Mouse (Mus musculus) frontal cortex, postnatal 14 days (tissue): Measurements from ENCODE around the gene Cybrd1.

ENCODE experiments used
- DNase-seq, 2 experiments: peaks; one replicate each; pipeline ENCODE4 v3.0.0; 2022; ENCODE audit warnings: low spot score in 2 of 2

The Cybrd1 gene

DNA sequence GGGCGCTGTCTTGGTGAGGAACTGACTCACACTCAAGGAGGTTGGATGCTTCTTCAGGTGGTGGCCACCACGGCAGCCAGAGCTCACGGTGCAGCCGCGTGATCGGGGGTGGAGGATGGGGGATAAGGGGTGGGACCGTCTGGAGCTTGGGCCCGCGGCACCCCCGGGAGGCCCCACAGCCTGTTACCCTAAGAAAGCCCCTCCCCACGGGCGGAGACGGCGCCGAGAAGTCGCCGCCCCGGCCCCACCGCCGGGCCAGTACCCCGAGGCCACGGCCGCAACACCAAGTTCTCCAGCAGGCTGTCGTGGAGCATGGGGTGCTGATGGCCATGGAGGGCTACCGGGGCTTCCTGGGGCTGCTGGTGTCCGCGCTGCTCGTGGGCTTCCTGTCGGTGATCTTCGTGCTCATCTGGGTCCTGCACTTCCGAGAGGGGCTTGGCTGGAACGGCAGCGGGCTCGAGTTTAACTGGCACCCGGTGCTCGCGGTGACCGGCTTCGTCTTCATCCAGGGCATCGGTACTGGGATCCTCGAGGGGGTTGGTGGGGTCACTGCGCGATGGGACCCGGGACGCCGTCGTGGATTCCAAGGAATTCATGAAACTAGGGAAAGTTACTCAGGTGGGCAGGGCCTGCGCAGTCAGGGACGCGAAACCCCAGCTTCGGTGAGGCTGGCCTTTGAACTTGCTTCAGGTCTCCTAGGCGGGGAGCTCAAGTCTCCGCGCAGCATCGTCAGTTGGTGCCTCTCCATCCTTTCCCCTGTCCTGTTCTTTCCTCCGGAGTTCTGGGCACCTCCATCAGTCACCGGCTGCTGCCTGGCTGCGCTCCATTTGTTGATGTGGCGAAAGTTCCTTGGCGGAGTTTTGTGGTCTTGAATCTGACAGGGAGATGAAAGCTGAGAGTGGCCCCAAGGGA is at the start of gene Cybrd1:
Gene Cybrd1, plus strand, starts transcription at position 127 of the 912 bp plus-strand sequence.
- DNase-seq, result no peak

DNA sequence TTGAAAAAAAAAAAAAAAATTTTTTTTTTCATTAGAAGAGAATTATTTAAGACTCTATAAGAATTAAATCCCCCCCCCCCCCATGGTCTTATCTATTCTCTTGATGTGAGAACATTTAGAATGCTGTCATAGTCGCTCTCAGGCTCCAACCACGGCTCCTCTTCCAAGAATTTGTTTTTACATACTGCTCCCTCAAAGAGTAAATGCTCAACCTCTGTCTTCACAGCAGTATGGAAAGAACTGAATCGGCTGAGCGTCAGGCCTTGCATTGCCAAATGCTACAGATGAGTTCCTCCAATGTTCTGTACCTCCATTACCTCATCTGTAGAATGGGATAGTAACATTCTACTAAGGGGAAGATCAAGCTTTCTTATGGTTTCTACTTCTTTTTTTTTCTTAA is 46.1 kb upstream of the Cybrd1 start:
- no peak for DNase-seq

DNA sequence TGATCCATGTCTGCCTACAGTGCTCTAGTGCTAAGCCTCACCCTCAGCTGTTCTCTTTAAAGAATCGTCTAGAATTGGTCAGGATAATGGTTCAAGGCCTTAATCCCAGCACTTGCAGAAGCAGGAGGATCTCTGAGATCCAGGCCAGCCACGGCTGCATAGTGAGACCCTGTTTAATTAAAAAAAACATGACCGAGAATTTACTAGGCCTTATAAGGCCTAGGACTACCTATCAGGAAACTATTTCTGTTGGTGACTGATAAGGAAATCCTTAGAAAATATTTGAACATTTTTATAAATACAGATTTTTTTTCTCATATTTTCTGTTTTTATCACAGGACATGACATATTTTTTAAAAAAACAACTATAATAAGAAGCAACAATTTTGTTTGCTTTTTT is 44.4 kb upstream of the Cybrd1 start:
- no peak for DNase-seq

DNA sequence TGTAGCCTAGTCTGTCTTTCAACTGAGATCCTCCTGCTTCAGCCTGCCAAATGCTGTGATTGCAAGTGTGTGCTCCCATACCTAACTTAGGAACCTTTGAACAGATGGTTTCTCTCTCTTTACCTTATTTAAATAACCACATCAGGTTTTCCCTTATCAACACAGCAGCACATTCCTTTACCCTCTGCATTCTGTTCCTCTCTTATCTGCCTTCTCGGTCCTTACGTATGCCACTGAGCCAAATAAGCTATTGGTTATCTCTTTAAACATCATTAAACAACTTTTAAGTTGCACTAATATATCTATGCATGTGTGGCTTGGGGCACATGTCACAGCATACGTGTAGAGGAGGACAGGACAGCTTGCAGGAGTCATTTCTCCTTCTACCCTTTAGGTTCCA is 43.9 kb upstream of the Cybrd1 start:
- DNase-seq, result no peak

DNA sequence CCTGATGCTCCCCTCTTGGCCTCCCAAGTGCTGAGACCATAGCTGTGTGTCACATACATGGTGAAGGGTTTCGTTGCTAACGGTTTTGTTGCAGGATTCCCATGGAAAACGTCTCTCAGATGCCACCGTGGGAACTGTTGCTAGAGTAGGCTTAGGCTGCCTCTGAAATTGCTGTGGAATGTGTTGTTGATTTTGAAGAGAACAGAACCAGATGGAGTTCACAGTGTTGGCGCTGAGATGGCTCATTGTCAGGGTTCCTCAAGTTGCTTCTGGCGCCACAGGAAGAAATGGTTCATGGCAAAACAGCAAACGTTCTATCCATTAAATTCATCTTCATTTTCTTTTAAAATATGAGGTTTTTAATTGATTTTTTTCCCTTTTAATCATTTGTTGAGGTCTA is 35.3 kb upstream of the Cybrd1 start:
- DNase-seq, result no peak

DNA sequence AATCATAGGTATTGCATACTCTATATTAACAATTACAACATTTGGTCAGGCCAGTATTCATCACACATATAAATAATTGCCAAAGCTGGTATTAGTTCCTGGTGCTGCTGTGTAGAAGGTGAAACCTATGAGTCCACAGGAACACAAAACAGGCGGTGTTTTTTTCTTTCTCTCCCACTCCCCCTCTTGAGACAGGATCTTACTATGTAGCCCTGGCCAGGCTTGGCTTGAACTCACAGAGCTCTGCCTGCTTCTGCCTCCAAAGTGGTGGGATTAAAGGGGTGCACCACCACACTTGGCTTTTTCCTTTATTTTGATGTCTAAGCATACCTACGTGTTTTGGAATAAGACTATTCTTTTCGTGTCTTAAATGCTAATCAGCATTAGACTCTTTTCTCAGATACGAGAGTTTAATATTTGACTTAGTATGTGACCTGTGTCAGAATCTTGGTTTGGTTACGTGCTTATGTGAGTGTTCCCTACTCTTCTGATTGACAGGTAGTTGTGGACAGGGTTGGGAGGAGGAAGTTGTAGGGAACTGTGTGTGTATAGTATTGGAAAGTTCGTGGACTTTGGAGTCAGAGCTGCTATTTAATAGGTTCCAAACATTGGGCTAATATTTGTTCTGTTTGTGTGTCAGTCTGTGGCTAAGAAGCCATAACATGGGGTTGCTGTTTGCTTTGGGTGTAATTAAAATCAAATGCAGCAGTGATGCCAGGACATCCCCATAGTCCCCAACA is 34.1 kb upstream of the Cybrd1 start:
- no peak for DNase-seq

DNA sequence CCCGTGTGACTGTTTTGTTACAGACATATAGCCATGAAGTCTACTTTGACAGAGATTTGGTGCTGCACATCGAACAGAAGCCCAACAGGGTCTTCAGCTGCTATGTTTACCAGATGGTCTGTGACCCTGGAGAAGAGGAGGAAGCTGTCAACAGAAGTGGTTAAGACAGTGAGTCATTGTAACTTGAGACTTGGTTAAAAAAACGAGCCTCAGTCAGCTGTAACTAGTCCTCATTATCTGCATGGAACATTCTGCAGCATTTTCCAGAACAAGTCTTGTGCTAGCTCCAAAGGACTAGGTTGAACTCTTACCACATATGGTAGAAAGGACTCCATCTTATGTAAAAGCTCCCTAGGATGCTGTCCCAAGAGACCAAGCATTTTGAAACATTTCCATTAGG is 28.0 kb upstream of the Cybrd1 start:
- DNase-seq, result no peak

DNA sequence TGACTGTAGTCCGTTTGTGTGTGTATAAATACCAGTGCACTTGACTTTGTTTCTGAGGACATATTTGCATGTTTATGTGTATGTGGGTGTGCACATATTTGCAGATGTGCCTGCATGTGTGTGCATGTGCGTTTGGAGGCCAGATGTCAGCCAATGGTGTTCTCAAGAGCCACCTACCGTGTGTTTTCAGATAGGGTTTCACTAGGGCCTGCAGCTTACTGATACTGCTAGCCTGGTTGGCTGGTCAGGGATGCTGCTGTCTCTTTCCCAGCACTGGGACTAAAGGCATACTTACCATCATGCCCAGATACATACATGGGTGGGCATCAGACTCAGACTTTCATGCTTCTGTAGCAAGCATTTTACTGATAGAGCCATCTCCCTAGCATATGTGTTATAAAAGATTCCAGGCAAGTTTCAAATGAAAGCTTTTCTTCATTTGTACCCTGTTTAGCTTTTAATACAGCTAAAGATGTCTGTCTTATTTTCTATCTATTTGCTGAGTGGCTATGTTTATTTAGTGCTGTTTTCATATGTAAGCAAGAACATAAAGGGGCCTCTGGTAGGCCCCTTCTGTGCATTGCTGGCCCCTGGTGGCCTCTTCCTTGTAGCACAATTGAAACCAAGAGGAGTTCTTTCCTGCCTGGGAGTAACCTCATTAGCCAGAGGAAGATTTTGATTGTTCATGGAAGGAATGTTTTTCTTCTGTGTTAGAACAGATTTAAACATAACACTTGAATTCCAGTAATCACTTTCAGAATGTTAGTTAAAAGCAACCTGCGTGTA is 26.9 kb upstream of the Cybrd1 start:
- no peak for DNase-seq

DNA sequence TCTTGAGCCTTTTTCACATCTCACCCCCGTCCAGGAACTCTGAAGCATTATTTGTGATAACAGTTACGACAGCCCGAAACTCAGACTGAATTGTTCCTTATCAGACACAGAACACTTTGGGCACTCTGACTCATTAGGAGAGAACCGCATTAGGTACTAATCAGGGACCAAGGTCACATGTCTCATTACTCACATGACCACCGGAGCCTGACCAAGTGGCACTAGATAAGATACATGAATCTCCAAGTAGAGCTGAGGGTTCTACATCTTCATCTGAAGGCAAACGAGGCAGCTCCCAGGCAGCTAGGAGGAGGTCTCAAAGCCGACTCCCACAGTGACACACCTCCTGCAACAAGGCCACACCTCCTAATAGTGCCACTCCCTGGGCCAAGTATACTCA is 21.6 kb upstream of the Cybrd1 start:
- no peak for DNase-seq

DNA sequence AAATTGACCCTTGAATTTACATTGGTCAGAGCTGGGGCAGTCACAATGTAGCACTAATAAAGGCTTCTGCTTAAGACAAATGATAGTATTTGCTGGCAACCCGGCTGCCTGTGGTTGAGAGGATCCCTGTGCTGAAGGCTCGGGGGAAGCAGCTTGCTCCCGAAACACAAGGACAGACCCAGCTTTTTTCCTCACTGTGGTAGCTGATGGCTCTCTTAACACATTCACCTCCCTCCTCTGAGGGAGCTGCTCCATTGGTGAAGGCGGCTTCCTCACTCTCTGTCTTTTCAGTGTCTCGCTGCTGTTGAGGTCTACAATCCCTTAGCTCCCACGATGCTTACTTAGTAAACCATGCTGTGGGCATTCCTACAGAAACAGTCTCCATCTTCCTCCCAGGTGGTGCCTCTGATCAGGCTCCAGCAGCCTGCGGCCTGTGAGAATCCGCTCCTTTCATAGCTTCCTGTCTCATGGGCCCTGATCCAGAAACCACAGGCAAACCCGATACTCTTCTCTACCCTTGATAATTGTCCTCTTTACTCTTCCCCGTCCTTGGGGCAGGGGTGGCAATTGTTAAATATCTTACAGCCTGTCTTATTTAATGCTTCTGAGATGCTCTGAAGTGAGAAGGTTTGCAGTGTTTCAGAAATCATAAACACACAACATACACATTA is 15.0 kb upstream of the Cybrd1 start:
- no peak for DNase-seq

DNA sequence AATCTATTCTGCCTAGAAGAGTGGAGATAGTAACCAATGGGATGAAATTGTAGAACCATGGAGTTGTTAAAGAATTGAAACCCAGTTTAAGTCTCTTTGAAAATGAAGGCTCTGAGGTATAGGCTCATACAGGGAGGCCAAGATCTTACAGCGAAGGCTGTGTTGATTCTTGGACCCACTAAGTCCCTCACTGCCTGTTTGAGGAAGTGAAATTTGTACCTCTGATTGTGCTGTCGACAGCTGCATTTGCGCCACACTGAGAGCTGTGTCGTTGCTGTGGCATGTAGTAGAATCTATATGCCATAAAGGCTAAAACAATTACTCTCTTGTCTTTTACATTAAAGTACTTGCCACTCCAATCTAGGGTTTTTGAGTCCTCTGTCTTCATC is 14.4 kb upstream of the Cybrd1 start:
- no peak for DNase-seq

DNA sequence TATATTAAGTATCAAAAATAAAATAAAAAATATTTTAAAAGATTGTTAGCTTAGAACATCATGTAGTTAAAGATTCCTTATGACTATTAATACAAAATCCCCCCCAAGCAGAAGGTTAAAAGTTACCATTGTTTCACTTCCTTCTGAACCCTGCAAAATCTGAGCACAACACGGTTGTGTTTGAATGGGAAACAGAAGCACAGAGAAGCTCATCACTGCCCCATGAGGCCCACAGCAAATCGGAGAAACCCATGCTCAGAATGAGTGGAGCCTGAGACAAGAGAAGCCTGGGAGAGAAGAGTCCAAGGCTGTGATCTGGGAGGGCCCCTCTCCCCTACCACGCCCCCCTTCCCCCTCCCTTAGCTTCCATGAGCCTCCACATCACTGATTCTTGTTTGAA is 13.0 kb upstream of the Cybrd1 start:
- DNase-seq, result no peak

DNA sequence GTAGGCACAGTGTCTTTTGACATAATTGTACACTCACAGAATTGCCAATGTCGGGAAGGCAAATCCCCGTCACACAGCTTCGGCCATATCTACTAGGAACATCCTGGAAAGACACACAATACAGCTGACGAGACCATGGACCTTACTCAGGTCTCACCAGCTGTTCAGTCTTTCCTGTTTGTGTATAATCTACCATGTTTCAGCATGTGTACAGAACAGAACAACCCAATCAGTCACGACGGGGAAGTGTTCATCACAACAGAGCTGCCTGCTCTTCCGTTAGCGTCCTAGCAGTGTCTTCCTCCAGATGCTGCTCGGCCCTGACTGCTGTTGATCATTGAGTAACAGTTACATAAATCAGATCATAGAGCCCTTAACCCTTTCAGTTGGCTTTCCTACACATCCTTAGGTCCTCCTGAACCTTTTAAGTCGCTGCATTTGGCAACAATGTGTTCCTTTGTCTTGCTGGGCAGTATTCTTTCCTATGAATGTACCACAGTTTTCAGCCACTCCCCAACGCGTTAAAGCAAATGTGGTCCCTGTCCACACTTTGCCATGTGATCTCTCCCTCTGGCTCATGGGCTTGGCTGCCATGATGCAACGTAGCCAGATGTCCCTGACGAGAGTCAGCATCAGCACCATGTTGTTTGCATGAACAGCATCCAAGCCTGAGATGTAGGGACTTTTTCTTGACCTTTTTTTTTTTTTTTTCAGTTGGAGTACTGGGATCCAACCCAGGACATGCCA is 12.1 kb upstream of the Cybrd1 start:
- no peak for DNase-seq

DNA sequence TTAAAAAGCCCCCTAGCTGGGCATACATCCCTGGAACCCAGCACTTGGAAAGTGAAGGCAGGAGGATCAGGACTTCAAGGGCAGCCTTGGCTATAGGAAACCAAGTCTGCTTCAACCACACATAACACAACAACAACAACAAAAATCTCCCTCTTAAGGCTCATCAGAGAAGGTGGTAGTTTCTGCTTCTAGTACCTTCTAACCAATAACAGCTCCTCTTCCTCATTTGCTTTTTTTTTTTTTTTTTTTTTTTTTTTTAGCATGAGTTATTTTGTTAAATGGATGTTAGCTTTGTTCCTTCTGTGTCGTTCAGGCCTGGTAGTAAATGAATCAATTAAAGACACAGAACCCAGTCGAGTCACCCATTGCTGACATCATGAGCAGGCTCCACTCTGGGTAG is 10.5 kb upstream of the Cybrd1 start:
- no peak for DNase-seq

DNA sequence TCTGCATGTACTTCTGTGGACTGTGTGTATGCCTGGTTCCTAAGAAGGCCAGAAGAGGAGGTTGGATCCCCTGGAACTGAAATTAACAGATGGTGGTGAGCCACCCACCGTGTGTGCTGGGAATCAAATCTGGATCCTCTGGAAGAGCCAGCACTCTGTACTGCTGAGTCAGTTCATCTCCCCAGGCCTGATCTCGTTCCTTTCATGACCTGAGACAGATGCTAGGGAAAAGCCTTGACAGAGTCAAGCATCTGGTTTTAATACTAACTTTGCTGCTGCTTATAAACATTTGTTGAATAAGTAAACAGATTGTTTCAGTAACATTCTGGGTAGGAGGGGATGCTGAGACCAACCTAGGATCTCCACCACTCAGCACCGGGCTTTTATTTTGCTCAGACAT is 9.2 kb upstream of the Cybrd1 start:
- DNase-seq, result no peak

DNA sequence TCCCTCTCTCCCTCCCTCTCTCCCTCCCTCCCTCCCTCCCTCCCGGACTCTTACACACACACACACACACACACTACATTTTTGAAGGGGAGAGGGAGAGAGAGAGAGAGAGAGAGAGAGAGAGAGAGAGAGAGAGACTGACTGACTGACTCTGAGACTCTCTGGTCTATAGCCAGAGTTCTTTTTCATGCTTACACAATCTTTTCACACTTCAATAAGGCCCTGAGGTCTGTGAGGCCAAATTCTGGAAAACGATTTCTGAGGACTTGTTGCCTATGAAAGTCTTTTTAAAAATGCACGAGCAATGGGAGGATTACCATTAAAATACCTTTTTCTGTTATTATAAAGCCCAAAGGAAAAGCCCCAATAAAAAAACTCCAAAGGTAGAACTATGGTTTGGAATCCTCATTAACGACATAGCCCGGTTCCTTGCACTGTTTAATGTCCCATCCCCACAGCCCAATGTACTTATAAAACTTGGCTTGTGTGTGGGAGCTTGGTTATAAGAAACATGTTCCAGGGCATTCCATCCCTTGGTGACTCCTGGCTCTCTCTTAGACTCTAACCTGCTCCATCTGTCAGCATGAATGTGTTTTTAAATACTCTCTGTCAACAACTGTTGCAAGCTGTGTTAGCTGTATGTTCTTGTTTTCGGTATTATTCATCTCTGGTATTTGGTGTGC is 4.1 kb upstream of the Cybrd1 start:
- DNase-seq, result no peak

DNA sequence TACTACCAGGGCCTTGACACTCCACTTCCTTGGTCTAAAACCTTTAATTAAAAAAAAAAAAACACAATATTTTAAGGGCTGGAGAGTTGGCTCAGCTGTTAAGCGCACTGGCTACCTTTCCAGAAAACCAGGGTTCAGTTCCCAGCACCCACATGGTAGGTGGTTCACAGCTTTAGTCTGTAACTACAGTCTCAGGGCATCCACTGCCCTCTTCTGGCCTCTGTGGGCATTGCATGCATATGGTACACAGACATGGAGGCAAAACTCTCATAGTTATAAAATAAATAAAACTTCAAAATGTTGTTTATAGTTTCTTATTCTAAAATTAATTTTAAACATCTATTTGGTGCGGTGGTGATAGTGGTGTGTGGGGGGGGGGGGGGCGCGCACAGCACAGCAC is 1.6 kb upstream of the Cybrd1 start:
- no peak for DNase-seq

DNA sequence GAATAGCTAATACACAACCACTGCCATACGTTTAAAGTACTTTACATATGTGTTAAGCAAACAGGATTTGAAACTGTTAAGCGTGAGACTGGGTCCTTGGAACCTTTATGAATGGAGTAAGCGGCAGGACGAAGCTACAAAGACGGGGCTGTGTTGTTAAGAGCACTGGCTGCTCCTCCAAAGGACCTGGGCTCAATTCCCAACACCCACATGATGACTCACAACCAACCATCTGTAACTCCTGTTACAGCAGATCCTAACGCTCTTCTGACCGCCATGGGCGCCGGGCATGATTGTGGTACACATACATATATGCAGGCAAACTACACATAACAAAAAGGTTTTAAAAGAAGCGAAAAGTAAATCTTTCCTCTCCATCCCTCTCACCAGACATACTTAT is 3.1 kb downstream of the Cybrd1 start:
- no peak for DNase-seq

DNA sequence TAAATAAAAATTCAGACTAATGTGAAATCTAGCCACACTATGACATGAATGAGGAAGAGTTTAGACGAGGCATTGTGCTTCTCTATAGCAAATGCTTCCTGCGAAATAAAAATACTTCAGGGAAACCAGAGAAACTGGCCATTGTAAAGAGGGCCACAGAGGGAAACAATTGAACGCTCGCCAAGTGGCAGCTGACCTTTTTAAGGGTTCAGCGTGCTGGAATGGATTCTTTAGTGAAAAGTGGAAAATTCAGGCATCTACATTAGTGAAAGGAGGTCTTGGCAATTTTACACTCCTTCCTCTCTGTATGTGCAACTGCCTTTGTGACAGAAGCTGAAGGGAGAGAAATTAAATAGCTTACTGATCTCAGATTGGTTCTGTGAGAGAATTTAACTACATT is 3.7 kb downstream of the Cybrd1 start:
- DNase-seq, result no peak

DNA sequence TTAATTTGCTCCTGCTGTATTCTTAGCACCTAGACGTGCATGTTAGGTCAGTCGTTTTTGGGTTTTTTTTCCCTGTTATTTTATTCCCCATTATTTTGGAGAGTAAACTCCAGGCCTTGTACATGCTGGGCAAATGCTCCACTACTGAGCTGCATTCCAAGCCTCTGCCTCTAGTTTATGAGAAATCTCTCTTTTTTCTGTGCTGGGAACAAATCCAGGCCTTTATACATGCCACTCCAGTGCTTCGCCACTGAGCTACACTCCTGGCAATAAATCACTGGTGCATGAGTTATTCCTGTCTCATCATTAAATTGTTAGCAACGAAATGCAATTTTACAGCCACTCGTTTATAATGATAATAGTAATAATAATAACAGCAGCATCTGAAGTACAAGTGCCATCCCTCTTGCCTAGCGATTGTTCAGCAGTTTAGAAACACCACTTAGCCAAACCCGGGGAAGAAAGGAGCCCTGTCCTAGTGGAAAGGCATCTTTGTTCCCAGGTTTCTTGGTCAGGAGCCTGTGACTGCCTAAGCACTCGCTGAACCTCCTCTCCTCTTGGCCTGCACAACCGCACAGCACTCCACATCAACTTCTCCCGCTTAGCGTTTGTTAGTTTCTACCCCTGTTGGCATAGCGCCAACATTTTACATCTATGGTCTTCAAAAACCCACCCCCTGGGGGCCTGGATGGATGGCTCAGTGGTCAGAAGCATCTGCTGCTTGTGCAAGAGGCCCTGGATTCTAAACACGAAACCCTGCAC is 4.7 kb downstream of the Cybrd1 start:
- DNase-seq, result no peak
